Mouse (Mus musculus): ENCODE measurements around the gene Cyb561d2.

DNA sequence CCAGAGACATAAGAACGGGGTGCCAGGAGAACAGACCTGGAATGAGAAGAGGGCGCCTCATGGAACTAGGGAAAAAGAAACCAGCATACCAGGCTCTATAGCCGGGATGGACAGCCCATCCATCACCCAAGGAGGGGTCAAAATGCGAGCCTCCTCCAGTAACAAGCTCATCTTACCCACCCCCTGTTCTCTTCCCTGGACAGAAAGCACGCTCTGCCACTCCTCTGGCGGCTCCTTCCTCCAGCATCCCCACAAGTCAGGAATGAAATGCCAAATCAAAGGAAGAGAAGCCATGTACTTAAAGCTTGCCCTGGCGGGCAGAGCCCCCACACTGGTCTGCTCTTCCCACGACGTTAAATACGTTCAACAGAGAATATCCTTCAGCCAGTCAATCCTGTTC, 988 bp downstream of the Cyb561d2 start:
- TF ChIP-seq CTCF (conservative IDR thresholded peaks at IDR 0.05; ENCODE audit: insufficient read depth, insufficient read length, low read depth, low read length): no peak
- no peak for TF ChIP-seq POLR2A (IDR thresholded peaks at IDR 0.05; ENCODE audit: low read depth, low read length)
